Mouse (Mus musculus) neural tube, embryonic 13.5 days (tissue): Measurements from ENCODE around the gene Prok1. TPM values are rescaled to one million over a fixed set of nuclear protein-coding genes. Genes with fewer than 3 reads are reported as not detected.

Source experiments
- ATAC-seq: fragments of 200-750 bp; cut with Nextera tagmentation; 2 replicates; pipeline ENCODE4 v1.8.0; 2017; ENCODE audit warnings: low read depth, mild to moderate bottlenecking, moderate TSS enrichment, moderate library complexity
- H3K27ac ChIP-seq: fragments of 300-500 bp; sonication (generic); replicated peaks from 2 replicates; pipeline ENCODE4 v1.5.1; 2015; ENCODE audit warnings: moderate library complexity, mild to moderate bottlenecking, inconsistent platforms
- H3K27me3 ChIP-seq: fragments of 300-500 bp; sonication (generic); 2 replicates; pipeline ENCODE4 v1.6.1; 2015; ENCODE audit warnings: mild to moderate bottlenecking, inconsistent platforms
- H3K36me3 ChIP-seq: fragments of 300-500 bp; sonication (generic); 2 replicates; pipeline ENCODE4 v1.6.1; 2015; ENCODE audit warnings: mild to moderate bottlenecking, inconsistent platforms
- H3K4me1 ChIP-seq: fragments of 300-500 bp; sonication (generic); replicated peaks from 2 replicates; pipeline ENCODE4 v1.6.1; 2015; ENCODE audit warnings: inconsistent platforms
- H3K4me2 ChIP-seq: fragments of 300-500 bp; sonication (generic); 2 replicates; pipeline ENCODE4 v1.6.1; 2015; ENCODE audit warnings: inconsistent platforms, mild to moderate bottlenecking, moderate library complexity
- H3K4me3 ChIP-seq: fragments of 300-500 bp; sonication (generic); 2 replicates; pipeline ENCODE4 v1.5.1; 2015; ENCODE audit warnings: mild to moderate bottlenecking, inconsistent platforms
- H3K9ac ChIP-seq: fragments of 300-500 bp; sonication (generic); 2 replicates; pipeline ENCODE4 v1.6.1; 2015; ENCODE audit warnings: moderate library complexity, mild to moderate bottlenecking, inconsistent platforms
- H3K9me3 ChIP-seq: fragments of 300-500 bp; sonication (generic); 2 replicates; pipeline ENCODE4 v1.6.1; 2016; ENCODE audit warnings: inconsistent platforms
- WGBS: fragments of 180-500 bp; shearing (Covaris S2); methylation state at CpG from one replicate; pipeline ENCODE4 v1.1.7; 2015; 5-methylcytosine and 5-hydroxymethylcytosine counted together
- polyA plus RNA-seq: library from polyadenylated mRNA; unstranded; fragments of >200 nt; fragmentation: Nextera tagmentation; extraction: Ambion mirVana; gene quantifications from 2 replicates; pipeline ENCODE4 v1.2.1, GENCODE M21; 2015

Gene Prok1
- polyA plus RNA-seq, result not detected in 2 replicates

DNA sequence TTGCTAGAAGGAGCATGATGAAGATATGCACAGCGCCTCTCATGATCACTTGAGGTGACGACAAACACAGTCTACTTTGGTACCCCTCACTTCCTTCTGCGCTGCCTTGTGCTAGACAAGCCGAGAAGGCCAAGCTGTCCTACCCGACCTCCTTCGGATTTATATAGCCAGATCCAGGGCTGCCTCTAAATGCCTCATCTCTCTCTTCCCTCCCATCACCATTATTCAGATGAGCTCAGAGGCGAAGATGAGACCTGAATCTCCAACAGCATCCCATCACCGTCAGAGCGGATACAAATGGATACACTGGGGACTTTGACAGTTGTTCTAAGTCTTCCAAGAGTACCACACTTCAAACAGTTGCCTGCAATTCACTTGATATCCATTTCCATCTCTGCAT is at the start of gene Prok1:
Gene Prok1 (minus strand): TSS at position 101 of the 400 bp plus-strand sequence.
- Histone ChIP-seq H3K27me3 (peaks cover 5% of the 10 kb centered on the region; the same call in 1 of the 2 replicates), H3K4me1 (peaks cover 6% of the 10 kb centered on the region; the same call in 1 of the 2 replicates), H3K9ac (no peak within 1 kb of the TSS), H3K27ac (no peak within 1 kb of the TSS), H3K9me3 (no peaks in the 10 kb centered on the region), H3K4me2 (no peak within 1 kb of the TSS), H3K4me3 (no peak within 1 kb of the TSS), H3K36me3 (no peaks in the 10 kb centered on the region)
- no peak for ATAC-seq
- 87% methylated on average over 9 of the region's 9 CpGs for WGBS

DNA sequence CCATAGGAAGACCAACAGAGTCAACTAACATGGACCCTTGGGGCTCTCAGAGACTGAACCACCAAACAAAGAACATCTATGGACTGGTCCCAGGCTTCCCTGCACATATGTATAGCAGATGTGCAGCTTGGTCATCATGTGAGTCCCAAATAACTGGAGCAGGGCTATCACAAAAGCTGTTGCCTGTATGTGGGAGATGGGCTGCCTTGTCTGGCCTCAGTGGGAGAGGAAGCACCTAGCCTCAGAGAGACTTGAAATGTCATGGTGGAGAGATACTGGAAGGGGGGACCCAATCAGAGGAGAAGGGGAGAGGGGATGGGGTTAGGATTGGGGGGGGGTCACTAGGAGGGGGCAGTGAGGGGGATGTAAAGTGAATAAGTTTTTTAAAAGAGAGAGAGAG is 47.8 kb upstream of the Prok1 start:
- no peak for ATAC-seq
- H3K27me3 ChIP-seq, result no peaks in the 10 kb centered on the region
- no peak overlapping the region for H3K27ac ChIP-seq
- H3K4me3 ChIP-seq, result no peak overlapping the region
- H3K4me1 ChIP-seq, result no peaks in the 10 kb centered on the region
- H3K9ac ChIP-seq, result no peak overlapping the region
- no peaks in the 10 kb centered on the region for H3K9me3 ChIP-seq
- H3K36me3 ChIP-seq, result peaks cover 22% of the 10 kb centered on the region
- H3K4me2 ChIP-seq, result no peak overlapping the region

DNA sequence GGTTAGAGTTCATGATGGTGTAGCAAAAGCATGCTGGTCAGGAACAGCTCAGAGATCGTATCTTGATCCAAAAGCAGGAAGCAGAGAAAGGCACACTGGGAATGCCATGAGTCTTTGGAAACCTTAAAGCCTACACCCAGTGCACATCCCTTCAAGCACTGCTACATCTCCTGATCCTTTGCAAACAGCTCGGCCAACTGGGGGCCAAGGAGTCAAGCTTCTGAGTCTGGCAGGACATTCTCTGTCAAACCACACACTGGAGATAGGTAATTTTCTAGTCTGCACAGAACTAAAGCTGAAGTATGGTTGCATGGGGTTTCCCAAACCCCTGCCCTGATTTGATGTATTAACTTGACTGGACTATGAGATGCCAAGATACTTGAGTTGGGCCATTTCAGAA is 46.6 kb upstream of the Prok1 start:
- H3K27me3 ChIP-seq, result no peaks in the 10 kb centered on the region
- 85% methylated on average over 2 of the region's 2 CpGs for WGBS
- no peak for ATAC-seq

DNA sequence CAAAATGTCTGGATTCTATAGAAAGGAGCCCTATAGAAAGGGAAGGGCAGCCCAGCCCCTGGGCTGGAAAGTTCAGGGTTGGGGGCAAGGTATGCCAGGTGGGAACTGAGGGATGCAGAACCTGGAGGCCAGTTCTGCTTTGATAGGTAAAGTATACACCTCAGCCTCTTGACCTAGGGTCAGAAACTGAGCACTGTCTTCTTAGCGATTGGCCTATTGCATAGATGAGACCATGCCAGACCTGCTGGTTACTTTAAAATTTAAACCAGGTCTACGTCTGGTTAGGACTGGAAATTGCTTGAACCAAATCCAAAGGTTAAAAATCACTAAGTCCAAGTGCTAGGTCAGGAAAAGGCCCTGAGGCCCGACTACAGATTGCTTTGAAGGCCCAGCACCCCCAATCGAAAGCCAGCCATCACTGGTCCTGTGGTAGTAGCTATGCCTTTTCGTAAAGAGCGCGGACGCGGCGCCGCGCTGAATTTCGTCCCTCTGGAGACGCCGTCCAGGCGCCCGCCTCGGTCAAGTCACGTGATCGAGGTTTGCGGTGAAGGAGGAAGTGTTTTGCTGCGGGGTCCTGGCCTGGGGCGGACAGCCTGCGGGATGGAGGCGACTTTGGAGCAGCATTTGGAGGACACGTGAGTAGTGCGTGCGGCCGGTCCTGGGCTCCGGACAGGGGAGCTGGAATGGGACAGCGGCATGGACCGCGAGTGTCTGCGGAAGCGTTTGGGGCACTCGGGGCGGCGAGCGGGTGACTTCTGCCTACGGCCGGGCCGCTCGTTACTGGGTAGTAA is 39.2 kb upstream of the Prok1 start, which contains the start of gene Lamtor5:
Gene Lamtor5 (plus strand): TSS at position 380 of the 791 bp plus-strand sequence.
- H3K9me3 ChIP-seq, result no peaks in the 10 kb centered on the region
- H3K4me2 ChIP-seq, result peak within 1 kb of the TSS; percentile 69
- H3K9ac ChIP-seq, result peak within 1 kb of the TSS; percentile 87
- H3K4me3 ChIP-seq, result peak within 1 kb of the TSS; percentile 90
- peaks cover 16% of the 10 kb centered on the region for H3K4me1 ChIP-seq
- ATAC-seq, result peak; percentile 89
- no peak within 1 kb of the TSS for H3K27ac ChIP-seq
- 0 out of 2 replicates have a peak, but pooled peaks cover 8% of the 10 kb centered on the region for H3K27me3 ChIP-seq
- 3% methylated on average over 43 of the region's 43 CpGs for WGBS
- peaks cover 15% of the 10 kb centered on the region for H3K36me3 ChIP-seq

More for the DNA sequence above, 46.6 kb upstream of the Prok1 start:
- Histone ChIP-seq H3K4me3 (no peak overlapping the region), H3K27ac (no peak overlapping the region), H3K36me3 (peaks cover 30% of the 10 kb centered on the region), H3K4me1 (no peaks in the 10 kb centered on the region), H3K9me3 (no peaks in the 10 kb centered on the region), H3K9ac (no peak overlapping the region), H3K4me2 (no peak overlapping the region)

DNA sequence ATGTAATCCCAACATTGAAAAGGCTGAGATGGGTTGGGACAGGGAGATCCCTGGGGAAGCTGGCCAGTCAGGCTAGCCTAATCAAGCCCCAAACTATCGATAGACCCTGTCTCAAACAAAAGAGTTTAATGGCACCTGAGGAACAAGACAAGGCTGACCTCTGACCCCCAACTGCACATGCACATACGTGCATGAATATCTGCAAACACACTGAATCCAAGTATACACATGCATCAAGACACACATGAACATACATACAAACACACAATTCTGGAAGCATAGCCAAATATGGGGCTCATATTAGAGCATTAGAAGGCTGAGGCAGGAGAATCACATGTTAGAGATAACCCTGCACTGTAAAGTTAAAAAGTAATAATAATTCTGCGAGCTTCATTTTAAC is 37.1 kb upstream of the Prok1 start:
- ATAC-seq, result no peak
- 0 out of 2 replicates have a peak, but pooled peaks cover 8% of the 10 kb centered on the region for H3K27me3 ChIP-seq
- no peak overlapping the region for H3K4me3 ChIP-seq
- peaks cover 1% of the 10 kb centered on the region; the same call in 1 of the 2 replicates for H3K36me3 ChIP-seq
- H3K4me1 ChIP-seq, result peaks cover 16% of the 10 kb centered on the region
- H3K9me3 ChIP-seq, result no peaks in the 10 kb centered on the region
- H3K27ac ChIP-seq, result no peak overlapping the region
- H3K9ac ChIP-seq, result no peak overlapping the region
- 91% methylated on average over 3 of the region's 3 CpGs for WGBS
- no peak overlapping the region for H3K4me2 ChIP-seq

DNA sequence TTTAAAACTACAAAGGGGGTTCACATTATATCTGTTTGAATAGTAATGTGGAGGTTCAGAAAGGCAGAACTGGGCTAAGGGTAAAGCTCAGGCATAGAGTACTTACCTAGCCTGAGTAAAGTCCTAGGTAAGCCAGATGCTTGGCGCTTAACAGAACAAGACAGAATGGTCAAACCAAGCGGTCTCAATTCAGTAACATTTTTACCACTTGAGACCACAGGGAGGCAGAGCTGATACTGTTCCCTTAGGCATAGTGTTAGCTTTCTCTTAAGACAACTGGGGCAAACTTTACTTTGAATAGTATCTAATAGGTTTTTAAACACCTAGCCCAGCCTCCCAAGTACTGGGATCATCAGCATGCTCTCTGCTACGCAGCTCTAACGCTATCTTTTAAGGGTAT is 36.5 kb upstream of the Prok1 start:
- WGBS, result 56% methylated on average over 4 of the region's 4 CpGs
- Histone ChIP-seq H3K9ac (no peak overlapping the region), H3K9me3 (no peaks in the 10 kb centered on the region), H3K4me1 (peaks cover 16% of the 10 kb centered on the region), H3K27me3 (0 out of 2 replicates have a peak, but pooled peaks cover 10% of the 10 kb centered on the region), H3K4me2 (no peak overlapping the region), H3K27ac (no peak overlapping the region), H3K36me3 (no peaks in the 10 kb centered on the region), H3K4me3 (no peak overlapping the region)
- ATAC-seq, result no peak

DNA sequence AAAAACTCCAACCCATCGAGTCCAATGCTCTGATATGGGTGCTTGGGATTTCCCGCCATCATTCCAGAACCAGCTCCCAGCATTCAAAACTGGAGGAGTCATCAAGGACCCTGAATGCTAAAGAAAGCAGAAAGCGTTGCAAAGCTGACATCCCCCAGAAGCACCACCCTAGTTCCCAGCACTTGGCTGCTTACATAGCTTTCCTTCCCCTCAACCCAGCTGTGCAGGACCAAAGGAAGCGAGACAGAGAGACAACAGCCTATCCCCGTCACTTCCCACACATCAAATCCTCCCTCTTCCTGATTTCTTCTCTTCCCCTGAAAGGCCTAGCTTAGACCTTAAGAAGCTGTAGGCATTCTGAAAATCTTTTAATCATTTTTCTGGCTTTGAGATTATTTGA is 35.8 kb upstream of the Prok1 start:
- ATAC-seq, result no peak
- H3K4me3 ChIP-seq, result no peak overlapping the region
- no peak overlapping the region for H3K4me2 ChIP-seq
- 0 out of 2 replicates have a peak, but pooled peaks cover 12% of the 10 kb centered on the region for H3K27me3 ChIP-seq
- no peak overlapping the region for H3K27ac ChIP-seq
- no peak overlapping the region for H3K9ac ChIP-seq
- H3K36me3 ChIP-seq, result no peaks in the 10 kb centered on the region
- H3K4me1 ChIP-seq, result peaks cover 15% of the 10 kb centered on the region
- 68% methylated on average over 5 of the region's 5 CpGs for WGBS
- no peaks in the 10 kb centered on the region for H3K9me3 ChIP-seq

DNA sequence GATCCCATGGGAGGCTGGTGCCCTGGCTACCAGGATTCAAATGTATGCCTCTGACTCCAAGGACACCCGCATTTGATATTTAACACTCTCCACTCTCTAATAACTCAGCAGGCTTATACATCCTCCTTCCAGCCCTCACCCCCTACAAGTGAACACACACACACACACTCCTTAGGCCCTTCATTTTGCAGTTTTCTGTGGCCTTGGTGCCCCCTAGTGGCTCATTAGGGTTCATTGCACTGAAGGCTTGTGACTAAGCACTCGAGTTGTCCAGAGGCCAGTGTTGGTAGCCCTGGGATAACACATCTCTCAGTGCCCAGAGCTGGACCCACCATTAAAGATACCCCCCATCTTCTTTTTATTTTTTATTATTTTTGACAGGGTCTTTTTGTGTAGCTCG is 34.3 kb upstream of the Prok1 start:
- H3K9ac ChIP-seq, result no peak overlapping the region
- H3K27me3 ChIP-seq, result 0 out of 2 replicates have a peak, but pooled peaks cover 12% of the 10 kb centered on the region
- peaks cover 5% of the 10 kb centered on the region for H3K4me1 ChIP-seq
- H3K9me3 ChIP-seq, result no peaks in the 10 kb centered on the region
- no peak overlapping the region for H3K4me3 ChIP-seq
- 10% methylated on average over 3 of the region's 3 CpGs for WGBS
- H3K27ac ChIP-seq, result no peak overlapping the region
- H3K4me2 ChIP-seq, result no peak overlapping the region
- ATAC-seq, result peak; percentile 74
- H3K36me3 ChIP-seq, result no peaks in the 10 kb centered on the region

DNA sequence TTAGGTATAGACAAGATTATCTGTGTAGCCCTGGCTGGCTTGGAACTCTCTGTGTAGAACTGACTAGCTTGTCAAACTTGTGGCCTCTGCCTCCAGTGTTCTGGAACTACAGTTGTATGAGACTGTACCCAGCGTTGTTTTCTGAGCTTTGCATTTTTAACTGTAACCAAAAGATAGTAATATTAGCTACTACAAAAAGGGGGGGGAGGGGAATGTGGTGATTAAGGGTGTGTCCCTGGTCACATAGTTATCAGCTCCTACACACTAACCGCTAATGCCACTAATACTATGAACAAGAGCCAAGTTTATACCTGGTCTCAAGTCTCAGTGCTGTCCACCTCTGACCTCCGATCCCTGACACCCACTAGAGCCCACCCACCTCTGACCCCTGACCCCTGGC is 32.9 kb upstream of the Prok1 start:
- Histone ChIP-seq H3K9me3 (no peaks in the 10 kb centered on the region), H3K9ac (no peak overlapping the region), H3K36me3 (no peaks in the 10 kb centered on the region), H3K4me3 (no peak overlapping the region), H3K4me1 (no peaks in the 10 kb centered on the region), H3K27me3 (0 out of 2 replicates have a peak, but pooled peaks cover 12% of the 10 kb centered on the region), H3K4me2 (no peak overlapping the region), H3K27ac (no peak overlapping the region)
- ATAC-seq, result no peak
- 92% methylated on average over 3 of the region's 3 CpGs for WGBS

DNA sequence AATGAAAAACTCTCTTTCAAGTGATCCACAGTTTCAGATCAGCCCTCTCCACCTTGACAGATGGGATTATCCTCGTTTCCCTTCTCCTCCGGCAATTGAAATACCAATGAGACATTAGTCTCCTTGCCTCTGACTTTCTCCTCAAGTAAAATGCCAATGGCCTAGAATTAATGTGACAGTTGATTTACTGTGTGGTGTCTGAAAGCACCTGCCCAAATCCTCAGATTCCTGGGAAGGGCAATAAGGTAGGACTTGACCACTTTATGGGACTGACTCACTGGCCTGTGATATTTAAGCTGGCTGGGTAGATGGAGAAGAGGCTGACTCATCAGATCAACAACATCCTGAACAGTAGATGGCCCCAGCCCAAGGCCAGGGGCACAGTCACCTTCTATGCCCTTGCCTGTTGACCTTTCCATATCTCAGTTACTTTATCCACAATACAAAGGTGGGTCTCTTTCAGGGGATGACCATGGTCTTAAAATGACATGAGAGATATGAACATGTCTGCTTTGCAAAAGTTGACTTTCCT is 27.4 kb upstream of the Prok1 start:
- Histone ChIP-seq H3K4me3 (no peak overlapping the region), H3K27me3 (0 out of 2 replicates have a peak, but pooled peaks cover 3% of the 10 kb centered on the region), H3K4me1 (peaks cover 3% of the 10 kb centered on the region), H3K36me3 (no peaks in the 10 kb centered on the region), H3K9ac (no peak overlapping the region), H3K27ac (no peak overlapping the region), H3K9me3 (no peaks in the 10 kb centered on the region), H3K4me2 (no peak overlapping the region)
- WGBS, result 63% methylated on average over 2 of the region's 2 CpGs
- no peak for ATAC-seq

DNA sequence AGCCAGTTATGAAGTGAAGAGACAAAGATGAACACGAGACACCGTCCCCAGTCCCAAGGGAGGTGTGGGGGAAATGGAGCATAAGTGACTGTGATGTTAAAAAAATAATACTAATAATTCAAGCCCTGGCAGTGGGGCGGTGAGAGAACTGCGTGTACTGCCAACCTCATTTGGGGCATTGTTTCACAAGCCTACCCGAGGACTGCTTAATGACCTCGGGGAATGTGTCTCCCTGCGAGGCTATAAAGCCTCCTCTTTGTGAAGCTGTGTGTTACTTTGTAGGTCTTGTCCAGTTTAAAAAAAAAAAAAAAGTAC is 22.3 kb upstream of the Prok1 start:
- Histone ChIP-seq H3K4me3 (no peak overlapping the region), H3K9ac (no peak overlapping the region), H3K9me3 (no peaks in the 10 kb centered on the region), H3K4me2 (no peak overlapping the region), H3K36me3 (no peaks in the 10 kb centered on the region), H3K4me1 (peaks cover 38% of the 10 kb centered on the region), H3K27ac (peak overlapping the region; percentile 66; the same call in 1 of the 2 replicates), H3K27me3 (no peaks in the 10 kb centered on the region)
- WGBS, result 7% methylated on average over 7 of the region's 7 CpGs
- ATAC-seq, result peak; percentile 12; the same call in 1 of the 2 replicates

DNA sequence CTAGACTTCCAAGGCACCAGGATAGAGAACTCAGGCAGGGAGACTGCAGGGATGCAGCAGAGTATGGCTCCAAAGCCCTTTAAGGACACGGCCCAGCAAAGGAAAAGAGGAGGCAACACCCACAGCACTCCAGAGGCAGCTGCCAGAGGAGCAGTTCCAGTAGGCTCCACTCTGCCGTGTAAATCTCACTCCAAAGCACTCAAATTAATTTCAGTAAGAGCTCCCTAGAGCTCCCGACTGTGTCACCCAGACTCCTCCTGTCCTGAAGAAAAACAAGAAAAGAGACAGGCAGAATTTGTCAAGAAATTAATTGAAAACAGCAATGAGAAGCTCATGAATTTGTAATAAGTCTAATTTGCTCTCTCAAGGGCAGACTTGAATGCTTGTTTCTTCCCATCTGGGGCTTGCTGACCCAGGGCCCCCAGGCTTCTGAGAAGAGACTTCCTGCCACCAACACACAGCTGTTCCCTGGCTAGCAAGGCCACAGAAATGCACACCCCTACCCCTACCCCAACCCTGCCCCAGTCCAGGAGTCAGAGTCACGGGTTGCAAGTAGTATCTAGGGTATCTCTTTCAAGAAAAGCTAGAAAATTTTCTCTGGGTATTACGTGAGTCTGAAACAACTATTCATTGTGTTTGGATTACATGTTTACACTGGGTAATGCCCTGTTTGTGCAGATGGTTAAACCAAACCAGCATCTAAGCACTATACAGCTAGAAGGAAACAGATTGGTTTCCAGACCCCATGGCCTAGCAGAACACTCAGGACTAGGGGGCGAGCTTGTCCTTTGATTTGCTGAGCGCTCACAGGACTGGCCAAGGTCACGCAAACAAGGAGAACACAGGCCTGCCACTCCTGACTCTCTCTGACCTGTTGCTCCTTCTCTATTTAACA is 21.7 kb upstream of the Prok1 start:
- H3K4me1 ChIP-seq, result peaks cover 44% of the 10 kb centered on the region
- H3K4me3 ChIP-seq, result no peak overlapping the region
- peak overlapping the region; percentile 66 for H3K27ac ChIP-seq
- no peak overlapping the region for H3K9ac ChIP-seq
- no peak overlapping the region for H3K4me2 ChIP-seq
- H3K27me3 ChIP-seq, result no peaks in the 10 kb centered on the region
- no peaks in the 10 kb centered on the region for H3K9me3 ChIP-seq
- WGBS, result 32% methylated on average over 8 of the region's 8 CpGs
- ATAC-seq, result peak; percentile 62
- H3K36me3 ChIP-seq, result no peaks in the 10 kb centered on the region
